Mouse (Mus musculus) heart, embryonic 16.5 days (tissue): Measurements from ENCODE around the gene Vwf. TPM values are rescaled to one million over a fixed set of nuclear protein-coding genes. Genes with fewer than 3 reads are reported as not detected.
A peak's percentile ranks its signal among the peaks of the same experiment; 100 is the strongest.

Experiments
- ATAC-seq: fragments of 200-750 bp; cut with Nextera tagmentation; replicated peaks from 2 replicates; pipeline ENCODE4 v1.8.0; 2017; ENCODE audit warnings: moderate number of reproducible peaks; ENCODE audit not compliant: insufficient read depth, low FRiP score; ENCODE audit errors: extremely low read depth
- H3K27ac ChIP-seq: fragments of 300-500 bp; sonication (generic); 2 replicates; pipeline ENCODE4 v1.5.1; 2014; ENCODE audit warnings: mild to moderate bottlenecking, low read length, control low read depth, moderate library complexity
- H3K27me3 ChIP-seq: fragments of 300-500 bp; sonication (generic); 2 replicates; pipeline ENCODE4 v1.6.1; 2014; ENCODE audit warnings: low read length, mixed read lengths; ENCODE audit not compliant: control insufficient read depth, insufficient read depth
- H3K36me3 ChIP-seq: fragments of 300-500 bp; sonication (generic); 2 replicates; pipeline ENCODE4 v1.6.1; 2014; ENCODE audit not compliant: control insufficient read depth, insufficient read depth
- H3K4me1 ChIP-seq: fragments of 300-500 bp; sonication (generic); 2 replicates; pipeline ENCODE4 v1.6.1; 2014; ENCODE audit warnings: low read length, mixed read lengths; ENCODE audit not compliant: control insufficient read depth, insufficient read depth
- H3K4me2 ChIP-seq: fragments of 300-500 bp; sonication (generic); 2 replicates; pipeline ENCODE4 v1.6.1; 2014; ENCODE audit warnings: low read depth, mild to moderate bottlenecking, control low read depth, low read length
- H3K4me3 ChIP-seq: fragments of 300-500 bp; sonication (generic); 2 replicates; pipeline ENCODE4 v1.5.1; 2014; ENCODE audit warnings: mild to moderate bottlenecking, control low read depth, low read length
- H3K9ac ChIP-seq: fragments of 300-500 bp; sonication (generic); 2 replicates; pipeline ENCODE4 v1.6.1; 2014; ENCODE audit warnings: low read length, control low read depth
- H3K9me3 ChIP-seq: fragments of 300-500 bp; sonication (generic); replicated peaks from 2 replicates; pipeline ENCODE4 v1.6.1; 2016; ENCODE audit warnings: low read length; ENCODE audit not compliant: control insufficient read depth
- WGBS: fragments of 180-500 bp; shearing (Covaris S2); extraction: QIAGEN DNeasy Blood & Tissue Kit; methylation state at CpG from one replicate; pipeline ENCODE4 v1.1.7; 2014; 5-methylcytosine and 5-hydroxymethylcytosine counted together
- polyA plus RNA-seq: library from polyadenylated mRNA; unstranded; fragments of >200 nt; fragmentation: Nextera tagmentation; extraction: Ambion mirVana; gene quantifications from 2 replicates; pipeline ENCODE4 v1.2.1, GENCODE M21; 2015

Gene Vwf
- polyA plus RNA-seq, 1 experiment from 2014 or later, result 27.1 TPM

- no peak for ATAC-seq
- H3K27ac ChIP-seq, result no peak overlapping the region
- 79% methylated on average over 4 of the region's 4 CpGs for WGBS
Measured at GRCm38 (mm10) chr6:125597716-125598115, 51.1 kb downstream of the Vwf start.

DNA sequence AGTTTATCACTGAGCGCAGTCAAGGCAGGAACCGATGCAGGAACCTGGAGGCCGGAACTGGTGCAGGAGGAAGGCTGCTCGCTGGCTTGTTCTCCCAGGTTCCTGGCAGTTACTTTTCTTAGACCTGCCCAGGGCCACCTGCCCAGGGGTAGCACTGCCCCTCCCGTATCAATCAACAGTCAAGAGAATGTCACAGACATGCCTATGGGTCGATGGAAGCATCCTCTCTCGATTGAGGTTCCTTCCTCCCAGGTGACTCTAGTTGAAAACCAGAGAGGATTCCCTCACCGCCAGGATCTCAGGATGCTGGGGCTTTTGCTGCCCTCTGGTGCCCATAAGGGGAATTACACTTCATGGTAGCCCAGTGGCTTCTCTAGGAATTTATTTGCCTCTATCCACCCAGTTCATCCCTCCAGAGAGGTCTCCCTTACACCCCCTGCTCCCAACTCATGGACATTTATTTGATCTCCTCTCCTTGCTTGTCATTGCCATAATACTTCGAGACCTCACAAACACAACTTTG, 53.5 kb downstream of the Vwf start:
- Histone ChIP-seq H3K4me1 (no peaks in the 10 kb centered on the region), H3K9me3 (no peaks in the 10 kb centered on the region), H3K27me3 (0 out of 2 replicates have a peak, but pooled peaks cover 7% of the 10 kb centered on the region), H3K36me3 (no peaks in the 10 kb centered on the region), H3K4me3 (no peak overlapping the region), H3K4me2 (no peak overlapping the region), H3K27ac (no peak overlapping the region), H3K9ac (no peak overlapping the region)
- no peak for ATAC-seq
- 36% methylated on average over 9 of the region's 9 CpGs for WGBS

More at GRCm38 (mm10) chr6:125597716-125598115, 51.1 kb downstream of the Vwf start:
- Histone ChIP-seq H3K4me3 (no peak overlapping the region), H3K9ac (no peak overlapping the region), H3K9me3 (no peaks in the 10 kb centered on the region), H3K27me3 (peaks cover 9% of the 10 kb centered on the region; the same call in 1 of the 2 replicates), H3K4me1 (no peaks in the 10 kb centered on the region), H3K4me2 (no peak overlapping the region), H3K36me3 (no peaks in the 10 kb centered on the region)

DNA sequence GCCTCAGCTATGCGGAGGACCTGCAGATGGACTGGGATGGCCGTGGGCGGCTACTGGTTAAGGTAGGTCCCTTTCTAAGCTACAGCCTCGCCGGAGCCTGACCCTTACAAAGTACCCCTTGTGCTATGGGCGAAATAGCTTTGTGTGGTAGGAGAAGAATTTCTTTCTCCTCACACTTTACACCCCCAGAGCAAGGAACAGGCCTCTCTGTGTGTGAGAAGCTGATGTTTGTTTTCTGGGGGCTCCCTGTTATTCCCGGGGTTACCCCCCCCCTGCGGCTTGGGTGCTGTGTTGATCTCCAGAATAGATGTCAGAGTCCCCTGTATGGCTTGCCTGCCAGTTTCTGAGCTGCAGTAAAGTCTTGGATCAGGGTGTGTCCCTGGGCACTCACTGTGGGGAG, 54.1 kb downstream of the Vwf start:
- 77% methylated on average over 8 of the region's 8 CpGs for WGBS
- Histone ChIP-seq H3K4me1 (no peaks in the 10 kb centered on the region), H3K4me2 (no peak overlapping the region), H3K4me3 (no peak overlapping the region), H3K9me3 (no peaks in the 10 kb centered on the region), H3K27me3 (peaks cover 7% of the 10 kb centered on the region; the same call in 1 of the 2 replicates), H3K27ac (no peak overlapping the region), H3K36me3 (no peaks in the 10 kb centered on the region), H3K9ac (no peak overlapping the region)
- no peak for ATAC-seq

- Histone ChIP-seq H3K4me1 (no peaks in the 10 kb centered on the region), H3K4me3 (no peak overlapping the region), H3K9me3 (no peaks in the 10 kb centered on the region), H3K4me2 (no peak overlapping the region), H3K27ac (no peak overlapping the region), H3K36me3 (no peaks in the 10 kb centered on the region), H3K27me3 (peaks cover 7% of the 10 kb centered on the region; the same call in 1 of the 2 replicates), H3K9ac (no peak overlapping the region)
- WGBS, result 62% methylated on average over 4 of the region's 4 CpGs
- no peak for ATAC-seq
Measured at GRCm38 (mm10) chr6:125601190-125601589, 54.6 kb downstream of the Vwf start.

DNA sequence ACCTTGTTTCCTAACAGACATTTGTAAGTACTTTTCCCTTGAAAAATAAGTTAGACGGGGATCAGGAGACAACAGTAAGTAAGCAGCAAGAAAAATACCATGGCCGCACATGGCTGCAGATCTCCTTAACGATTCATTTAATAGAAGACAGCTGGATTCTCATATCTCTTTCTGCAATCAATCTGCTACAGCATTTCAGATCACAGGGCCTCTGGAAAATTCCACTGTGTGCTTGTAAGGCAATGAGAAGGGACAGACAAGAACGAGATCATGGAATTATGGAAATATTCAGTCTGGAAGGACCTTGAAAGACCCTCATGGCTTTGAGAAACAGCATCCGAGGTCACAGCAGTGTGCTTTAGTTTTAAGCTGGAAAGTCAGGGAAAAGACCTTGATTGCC, 55.2 kb downstream of the Vwf start:
- Histone ChIP-seq H3K4me2 (no peak overlapping the region), H3K4me1 (no peaks in the 10 kb centered on the region), H3K4me3 (no peak overlapping the region), H3K9me3 (no peaks in the 10 kb centered on the region), H3K36me3 (no peaks in the 10 kb centered on the region), H3K27ac (no peak overlapping the region), H3K9ac (no peak overlapping the region), H3K27me3 (peaks cover 7% of the 10 kb centered on the region; the same call in 1 of the 2 replicates)
- no peak for ATAC-seq
- WGBS, result 71% methylated on average over 5 of the region's 5 CpGs

GRCm38 (mm10) chr6:125602354-125602753, 55.8 kb downstream of the Vwf start:
- Histone ChIP-seq H3K9me3 (no peaks in the 10 kb centered on the region), H3K36me3 (no peaks in the 10 kb centered on the region), H3K27me3 (peaks cover 7% of the 10 kb centered on the region; the same call in 1 of the 2 replicates), H3K4me1 (no peaks in the 10 kb centered on the region), H3K4me2 (no peak overlapping the region), H3K9ac (no peak overlapping the region), H3K27ac (no peak overlapping the region), H3K4me3 (no peak overlapping the region)
- no peak for ATAC-seq
- WGBS, result 76% methylated on average over 5 of the region's 5 CpGs

- H3K4me2 ChIP-seq, result peak overlapping the region; percentile 43
- peak; percentile 49 for ATAC-seq
Measured at GRCm38 (mm10) chr6:125603234-125603633, 56.7 kb downstream of the Vwf start.

DNA sequence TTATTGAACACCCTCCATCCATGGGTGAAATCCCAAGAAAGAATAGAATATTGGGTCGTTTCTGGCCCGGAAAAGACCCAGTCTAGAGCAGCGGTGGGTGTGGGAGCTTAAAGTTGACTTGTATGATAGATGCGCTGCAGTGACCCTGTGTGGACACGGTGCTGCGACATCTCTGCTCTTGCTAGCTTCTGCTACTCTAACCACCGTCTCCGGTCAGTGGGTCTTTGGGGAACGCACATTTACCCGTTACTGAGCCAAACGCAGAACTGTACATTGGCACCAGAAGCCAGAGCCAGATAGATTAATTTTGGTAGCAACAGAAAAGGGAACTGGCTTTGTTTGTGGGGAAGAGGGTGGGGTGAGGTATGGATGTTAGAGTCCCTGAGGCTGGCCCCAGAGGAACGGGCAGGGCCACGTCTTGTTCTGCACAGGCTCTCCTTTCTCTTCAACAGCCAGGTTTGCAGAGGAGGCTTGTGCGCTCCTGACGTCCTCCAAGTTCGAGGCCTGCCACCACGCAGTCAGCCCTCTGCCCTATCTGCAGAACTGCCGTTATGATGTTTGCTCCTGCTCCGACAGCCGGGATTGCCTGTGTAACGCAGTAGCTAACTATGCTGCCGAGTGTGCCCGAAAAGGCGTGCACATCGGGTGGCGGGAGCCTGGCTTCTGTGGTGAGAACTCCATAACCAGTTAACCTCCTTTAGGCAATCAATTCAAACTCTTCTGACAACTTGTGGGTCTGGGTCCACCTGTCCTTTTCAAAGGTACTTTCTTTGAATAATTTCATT, 57.3 kb downstream of the Vwf start:
- H3K27ac ChIP-seq, result no peak overlapping the region

More at GRCm38 (mm10) chr6:125603234-125603633, 56.7 kb downstream of the Vwf start:
- Histone ChIP-seq H3K4me1 (no peaks in the 10 kb centered on the region), H3K27ac (no peak overlapping the region), H3K36me3 (no peaks in the 10 kb centered on the region), H3K9me3 (no peaks in the 10 kb centered on the region), H3K27me3 (peaks cover 7% of the 10 kb centered on the region; the same call in 1 of the 2 replicates), H3K4me3 (no peak overlapping the region), H3K9ac (no peak overlapping the region)
- WGBS, result 3% methylated on average over 18 of the region's 18 CpGs

More for the DNA sequence above, 57.3 kb downstream of the Vwf start:
- no peak overlapping the region for H3K4me3 ChIP-seq
- H3K9me3 ChIP-seq, result no peaks in the 10 kb centered on the region
- 73% methylated on average over 26 of the region's 26 CpGs for WGBS
- peaks cover 7% of the 10 kb centered on the region; the same call in 1 of the 2 replicates for H3K27me3 ChIP-seq
- no peak overlapping the region for H3K9ac ChIP-seq
- no peaks in the 10 kb centered on the region for H3K36me3 ChIP-seq
- no peak for ATAC-seq
- no peaks in the 10 kb centered on the region for H3K4me1 ChIP-seq
- H3K4me2 ChIP-seq, result no peak overlapping the region; the same call in 1 of the 2 replicates
